Mouse (Mus musculus): ENCODE data around the gene Plxna2. TPM values are rescaled to one million over a fixed set of nuclear protein-coding genes. Genes with fewer than 3 reads are reported as not detected.

Plxna2 gene
- polyA plus RNA-seq, 1 experiment from 2014 or later = 19.0 TPM

GRCm38 (mm10) chr1:194619353-194620244 lies 1.6 kb downstream of the Plxna2 start:
- Histone ChIP-seq H3K4me1 (replicated peaks; ENCODE audit: control insufficient read depth, insufficient read depth, low read length) (peaks cover 20% of the 10 kb centered on the region; the same call in 1 of the 2 replicates), H3K9me3 (ENCODE audit: control insufficient read depth, low read length) (no peaks in the 10 kb centered on the region), H3K36me3 (ENCODE audit: control insufficient read depth, insufficient read depth, low read length) (no peaks in the 10 kb centered on the region), H3K27me3 (ENCODE audit: control insufficient read depth, insufficient read depth, low read length) (no peaks in the 10 kb centered on the region), H3K9ac (ENCODE audit: low read length) (peak overlapping the region; percentile 82), H3K4me2 (ENCODE audit: low read depth, low read length, severe bottlenecking) (peak overlapping the region; percentile 90), H3K27ac (ENCODE audit: low read depth, low read length) (peak overlapping the region; percentile 48), H3K4me3 (ENCODE audit: low read depth, low read length) (peak overlapping the region; percentile 77)
- WGBS = under 1% methylated on average over 62 of the region's 62 CpGs
- peak; percentile 90 for ATAC-seq (replicated peaks; ENCODE audit: low FRiP score)
- DNase-seq (ENCODE audit: low spot score) = peak; percentile 91

GRCm38 (mm10) chr1:194620245-194620991 lies 2.4 kb downstream of the Plxna2 start:
- Histone ChIP-seq H3K4me3 (ENCODE audit: low read depth, low read length) (peak overlapping the region; percentile 77), H3K36me3 (ENCODE audit: control insufficient read depth, insufficient read depth, low read length) (no peaks in the 10 kb centered on the region), H3K4me1 (replicated peaks; ENCODE audit: control insufficient read depth, insufficient read depth, low read length) (peaks cover 20% of the 10 kb centered on the region; the same call in 1 of the 2 replicates), H3K27me3 (ENCODE audit: control insufficient read depth, insufficient read depth, low read length) (no peaks in the 10 kb centered on the region), H3K9me3 (ENCODE audit: control insufficient read depth, low read length) (no peaks in the 10 kb centered on the region), H3K9ac (ENCODE audit: low read length) (peak overlapping the region; percentile 82), H3K4me2 (ENCODE audit: low read depth, low read length, severe bottlenecking) (peak overlapping the region; percentile 90), H3K27ac (ENCODE audit: low read depth, low read length) (peak overlapping the region; percentile 48)
- WGBS = under 1% methylated on average over 55 of the region's 56 CpGs
- ATAC-seq (replicated peaks; ENCODE audit: low FRiP score) = peak; percentile 52
- peak; percentile 80 for DNase-seq (ENCODE audit: low spot score)

GRCm38 (mm10) chr1:194622174-194622573 lies 4.2 kb downstream of the Plxna2 start:
- H3K4me2 ChIP-seq (ENCODE audit: low read depth, low read length, severe bottlenecking) = peak overlapping the region; percentile 90
- H3K27ac ChIP-seq (ENCODE audit: low read depth, low read length) = no peak overlapping the region
- no peak for DNase-seq (ENCODE audit: low spot score)
- no peaks in the 10 kb centered on the region for H3K27me3 ChIP-seq (ENCODE audit: control insufficient read depth, insufficient read depth, low read length)
- 66% methylated on average over 3 of the region's 3 CpGs for WGBS
- no peaks in the 10 kb centered on the region for H3K9me3 ChIP-seq (ENCODE audit: control insufficient read depth, low read length)
- no peak overlapping the region; the same call in 1 of the 2 replicates for H3K9ac ChIP-seq (ENCODE audit: low read length)
- peak overlapping the region; percentile 77 for H3K4me3 ChIP-seq (ENCODE audit: low read depth, low read length)
- no peaks in the 10 kb centered on the region for H3K36me3 ChIP-seq (ENCODE audit: control insufficient read depth, insufficient read depth, low read length)
- H3K4me1 ChIP-seq (replicated peaks; ENCODE audit: control insufficient read depth, insufficient read depth, low read length) = peaks cover 20% of the 10 kb centered on the region; the same call in 1 of the 2 replicates
- no peak for ATAC-seq (replicated peaks; ENCODE audit: low FRiP score)

GRCm38 (mm10) chr1:194622677-194623076 lies 4.7 kb downstream of the Plxna2 start:
- Histone ChIP-seq H3K27ac (ENCODE audit: low read depth, low read length) (no peak overlapping the region), H3K4me3 (ENCODE audit: low read depth, low read length) (peak overlapping the region; percentile 77), H3K9ac (ENCODE audit: low read length) (no peak overlapping the region; the same call in 1 of the 2 replicates), H3K4me1 (replicated peaks; ENCODE audit: control insufficient read depth, insufficient read depth, low read length) (peaks cover 20% of the 10 kb centered on the region; the same call in 1 of the 2 replicates), H3K9me3 (ENCODE audit: control insufficient read depth, low read length) (no peaks in the 10 kb centered on the region), H3K4me2 (ENCODE audit: low read depth, low read length, severe bottlenecking) (peak overlapping the region; percentile 90), H3K36me3 (ENCODE audit: control insufficient read depth, insufficient read depth, low read length) (no peaks in the 10 kb centered on the region), H3K27me3 (ENCODE audit: control insufficient read depth, insufficient read depth, low read length) (no peaks in the 10 kb centered on the region)
- WGBS = 60% methylated on average over 2 of the region's 2 CpGs
- DNase-seq (ENCODE audit: low spot score) = no peak
- ATAC-seq (replicated peaks; ENCODE audit: low FRiP score) = no peak

- no peak for DNase-seq (ENCODE audit: low spot score)
- ATAC-seq (replicated peaks; ENCODE audit: low FRiP score) = no peak
- H3K9ac ChIP-seq (ENCODE audit: low read length) = no peak overlapping the region
- H3K4me2 ChIP-seq (ENCODE audit: low read depth, low read length, severe bottlenecking) = peak overlapping the region; percentile 1; the same call in 1 of the 2 replicates
- no peak overlapping the region for H3K27ac ChIP-seq (ENCODE audit: low read depth, low read length)
- no peaks in the 10 kb centered on the region for H3K36me3 ChIP-seq (ENCODE audit: control insufficient read depth, insufficient read depth, low read length)
- no peaks in the 10 kb centered on the region for H3K9me3 ChIP-seq (ENCODE audit: control insufficient read depth, low read length)
- no peak overlapping the region for H3K4me3 ChIP-seq (ENCODE audit: low read depth, low read length)
- peaks cover 20% of the 10 kb centered on the region; the same call in 1 of the 2 replicates for H3K4me1 ChIP-seq (replicated peaks; ENCODE audit: control insufficient read depth, insufficient read depth, low read length)
- no peaks in the 10 kb centered on the region for H3K27me3 ChIP-seq (ENCODE audit: control insufficient read depth, insufficient read depth, low read length)
- WGBS = 91% methylated on average over 3 of the region's 3 CpGs
Observed at GRCm38 (mm10) chr1:194623641-194624040, 5.6 kb downstream of the Plxna2 start.

- no peak for DNase-seq (ENCODE audit: low spot score)
- H3K4me1 ChIP-seq (replicated peaks; ENCODE audit: control insufficient read depth, insufficient read depth, low read length) = peaks cover 20% of the 10 kb centered on the region; the same call in 1 of the 2 replicates
- ATAC-seq (replicated peaks; ENCODE audit: low FRiP score) = no peak
- H3K4me2 ChIP-seq (ENCODE audit: low read depth, low read length, severe bottlenecking) = peak overlapping the region; percentile 11
- H3K36me3 ChIP-seq (ENCODE audit: control insufficient read depth, insufficient read depth, low read length) = no peaks in the 10 kb centered on the region
- no peaks in the 10 kb centered on the region for H3K27me3 ChIP-seq (ENCODE audit: control insufficient read depth, insufficient read depth, low read length)
- no peak overlapping the region for H3K9ac ChIP-seq (ENCODE audit: low read length)
- no peak overlapping the region for H3K4me3 ChIP-seq (ENCODE audit: low read depth, low read length)
- H3K27ac ChIP-seq (ENCODE audit: low read depth, low read length) = no peak overlapping the region
- 45% methylated on average over 2 of the region's 2 CpGs for WGBS
- H3K9me3 ChIP-seq (ENCODE audit: control insufficient read depth, low read length) = no peaks in the 10 kb centered on the region
Observed at GRCm38 (mm10) chr1:194624411-194624810, 6.4 kb downstream of the Plxna2 start.

- Histone ChIP-seq H3K4me1 (replicated peaks; ENCODE audit: control insufficient read depth, insufficient read depth, low read length) (peaks cover 23% of the 10 kb centered on the region; the same call in 1 of the 2 replicates), H3K4me2 (ENCODE audit: low read depth, low read length, severe bottlenecking) (0 out of 2 replicates have a peak overlapping the region, but pooled peaks have one; percentile 11), H3K9ac (ENCODE audit: low read length) (no peak overlapping the region), H3K27me3 (ENCODE audit: control insufficient read depth, insufficient read depth, low read length) (no peaks in the 10 kb centered on the region), H3K27ac (ENCODE audit: low read depth, low read length) (no peak overlapping the region), H3K9me3 (ENCODE audit: control insufficient read depth, low read length) (no peaks in the 10 kb centered on the region), H3K36me3 (ENCODE audit: control insufficient read depth, insufficient read depth, low read length) (no peaks in the 10 kb centered on the region), H3K4me3 (ENCODE audit: low read depth, low read length) (no peak overlapping the region)
- DNase-seq (ENCODE audit: low spot score) = no peak
- ATAC-seq (replicated peaks; ENCODE audit: low FRiP score) = no peak
- 58% methylated on average over 4 of the region's 4 CpGs for WGBS
Observed at GRCm38 (mm10) chr1:194624973-194625372, 7.0 kb downstream of the Plxna2 start.

GRCm38 (mm10) chr1:194626109-194626508 lies 8.1 kb downstream of the Plxna2 start:
- H3K4me3 ChIP-seq (ENCODE audit: low read depth, low read length) = no peak overlapping the region
- no peak overlapping the region for H3K9ac ChIP-seq (ENCODE audit: low read length)
- DNase-seq (ENCODE audit: low spot score) (no peak), ATAC-seq (replicated peaks; ENCODE audit: low FRiP score) (no peak)
- H3K4me1 ChIP-seq (replicated peaks; ENCODE audit: control insufficient read depth, insufficient read depth, low read length) = peaks cover 24% of the 10 kb centered on the region; the same call in 1 of the 2 replicates
- no peak overlapping the region for H3K27ac ChIP-seq (ENCODE audit: low read depth, low read length)
- no peak overlapping the region for H3K4me2 ChIP-seq (ENCODE audit: low read depth, low read length, severe bottlenecking)
- 87% methylated on average over 2 of the region's 2 CpGs for WGBS
- H3K9me3 ChIP-seq (ENCODE audit: control insufficient read depth, low read length) = no peaks in the 10 kb centered on the region
- no peaks in the 10 kb centered on the region for H3K36me3 ChIP-seq (ENCODE audit: control insufficient read depth, insufficient read depth, low read length)
- no peaks in the 10 kb centered on the region for H3K27me3 ChIP-seq (ENCODE audit: control insufficient read depth, insufficient read depth, low read length)
